Mouse (Mus musculus): ENCODE measurements around the gene Creg2. TPM values are rescaled to one million over a fixed set of nuclear protein-coding genes. Genes with fewer than 3 reads are reported as not detected.

Gene Creg2
- total RNA-seq, 2 experiments from 2014 or later: 0.06 to 0.07 TPM

Other genes starting within 250 kb of the Creg2 start
- 1 to 10 TPM; 6.7 to 7.0 TPM for gene Tbc1d8, start 172.7 kb downstream of the Creg2 start, total RNA-seq (2021)
- 10 to 100 TPM; 15.7 to 16.6 TPM for gene Cnot11, start 116.5 kb downstream of the Creg2 start, total RNA-seq (2021)
- gene Rnf149, start 74.1 kb downstream of the Creg2 start, total RNA-seq (2021): 1 to 10 TPM; 8.3 to 8.5 TPM
- under 1 TPM; 0.10 to 0.18 TPM for gene Rfx8, start 69.5 kb upstream of the Creg2 start, total RNA-seq (2021)
- gene Gm3646, start 153.9 kb upstream of the Creg2 start, total RNA-seq (2021): 1 to 10 TPM; 1.6 to 2.2 TPM
- gene Map4k4, start 249.4 kb upstream of the Creg2 start, total RNA-seq (2021): 10 to 100 TPM; 53.2 to 53.6 TPM